Mouse (Mus musculus) embryonic facial prominence, embryonic 15.5 days (tissue): ENCODE measurements at regions not wholly inside any gene's neighbourhood (a gene's known extent, or its start where the extent isn't known, plus 50 kb on each side); places are given as distances from the start of the nearest gene placed in this dataset.

Experiments used
- ATAC-seq: fragments of 200-750 bp; cut with Nextera tagmentation; 2 replicates; pipeline ENCODE4 v1.8.0; 2017; ENCODE audit warnings: low read depth, moderate TSS enrichment; ENCODE audit not compliant: insufficient number of reproducible peaks, low FRiP score, low TSS enrichment
- H3K27ac ChIP-seq: fragments of 300-500 bp; sonication (generic); replicated peaks from 2 replicates; pipeline ENCODE4 v1.5.1; 2015; ENCODE audit warnings: mild to moderate bottlenecking, inconsistent platforms
- H3K27me3 ChIP-seq: fragments of 300-500 bp; sonication (generic); 2 replicates; pipeline ENCODE4 v1.6.1; 2015; ENCODE audit warnings: inconsistent platforms
- H3K36me3 ChIP-seq: fragments of 300-500 bp; sonication (generic); 2 replicates; pipeline ENCODE4 v1.6.1; 2015; ENCODE audit warnings: mild to moderate bottlenecking, inconsistent platforms
- H3K4me1 ChIP-seq: fragments of 300-500 bp; sonication (generic); 2 replicates; pipeline ENCODE4 v1.6.1; 2015; ENCODE audit warnings: inconsistent platforms
- H3K4me2 ChIP-seq: fragments of 300-500 bp; sonication (generic); replicated peaks from 2 replicates; pipeline ENCODE4 v1.6.1; 2015; ENCODE audit warnings: mild to moderate bottlenecking, inconsistent platforms
- H3K4me3 ChIP-seq: fragments of 300-500 bp; sonication (generic); replicated peaks from 2 replicates; pipeline ENCODE4 v1.5.1; 2015; ENCODE audit warnings: mild to moderate bottlenecking, inconsistent platforms
- H3K9ac ChIP-seq: fragments of 300-500 bp; sonication (generic); 2 replicates; pipeline ENCODE4 v1.6.1; 2015; ENCODE audit warnings: inconsistent platforms
- H3K9me3 ChIP-seq: fragments of 300-500 bp; sonication (generic); replicated peaks from 2 replicates; pipeline ENCODE4 v1.6.1; 2016; ENCODE audit warnings: inconsistent platforms
- WGBS: fragments of 180-500 bp; shearing (Covaris S2); methylation state at CpG from one replicate; pipeline ENCODE4 v1.1.7; 2015; 5-methylcytosine and 5-hydroxymethylcytosine counted together

DNA sequence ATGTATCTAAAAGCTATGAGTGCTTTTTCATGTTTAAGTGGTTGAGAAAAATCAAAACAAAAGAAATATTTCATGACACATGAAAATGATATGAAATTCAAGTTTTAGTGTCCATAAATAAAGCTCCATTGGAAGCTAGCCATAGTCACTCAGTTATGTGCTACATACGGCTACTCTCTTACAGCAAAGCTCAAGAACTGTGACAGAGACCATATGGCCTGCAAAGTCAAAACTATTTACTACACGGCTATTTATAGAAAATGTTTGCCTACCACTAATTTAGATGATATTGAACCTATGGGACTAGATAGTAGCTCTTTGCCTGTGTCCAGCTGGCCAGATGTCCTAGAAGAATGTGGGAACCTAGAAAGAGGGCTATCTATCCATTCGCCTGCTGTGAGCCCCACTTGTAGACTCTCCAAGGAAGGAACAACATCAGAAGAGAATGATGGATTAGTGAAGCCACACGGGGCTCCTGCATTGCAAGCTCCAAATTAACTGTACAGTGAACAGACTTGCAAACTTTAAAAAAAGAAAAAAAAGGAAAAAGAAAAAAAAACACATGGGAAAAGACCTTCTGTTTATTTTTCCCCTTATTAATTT is 518.7 kb upstream of the Jag1 start:
- no peak for ATAC-seq
- H3K36me3 ChIP-seq, result no peaks in the 10 kb centered on the region
- no peaks in the 10 kb centered on the region for H3K4me1 ChIP-seq
- H3K27ac ChIP-seq, result no peak overlapping the region
- H3K27me3 ChIP-seq, result no peaks in the 10 kb centered on the region
- no peak overlapping the region for H3K4me2 ChIP-seq
- no peak overlapping the region for H3K9ac ChIP-seq
- no peaks in the 10 kb centered on the region for H3K9me3 ChIP-seq
- 56% methylated on average over 4 of the region's 4 CpGs for WGBS
- no peak overlapping the region for H3K4me3 ChIP-seq

- Histone ChIP-seq H3K9me3 (no peaks in the 10 kb centered on the region), H3K9ac (no peak overlapping the region), H3K27me3 (no peaks in the 10 kb centered on the region), H3K27ac (no peak overlapping the region), H3K4me1 (no peaks in the 10 kb centered on the region), H3K36me3 (no peaks in the 10 kb centered on the region), H3K4me3 (no peak overlapping the region), H3K4me2 (no peak overlapping the region)
- WGBS, result 75% methylated on average over 3 of the region's 3 CpGs
- ATAC-seq, result no peak
These were observed 500.2 kb upstream of the Jag1 start for GRCm38 (mm10) chr2:137616637-137617036.

DNA sequence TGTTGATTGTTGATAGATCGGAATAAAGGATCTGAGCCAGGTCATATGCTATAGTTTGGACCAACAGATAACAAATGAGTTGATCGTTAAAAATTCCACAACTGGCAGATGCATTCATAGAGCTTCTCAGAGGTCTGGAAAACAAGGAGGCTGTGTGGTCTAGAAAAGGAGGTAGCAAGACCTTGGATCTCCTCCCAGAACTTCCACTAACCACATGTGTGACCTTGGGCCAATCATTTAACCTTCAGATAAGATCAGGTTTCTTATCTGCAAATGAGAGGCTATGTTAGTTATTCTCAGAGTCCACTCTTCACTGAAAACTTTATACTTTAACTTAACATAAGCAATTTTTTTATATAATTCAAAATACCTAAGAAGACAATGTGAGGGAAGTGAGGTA is 497.3 kb upstream of the Jag1 start:
- Histone ChIP-seq H3K9ac (no peak overlapping the region), H3K36me3 (no peaks in the 10 kb centered on the region), H3K27ac (no peak overlapping the region), H3K27me3 (no peaks in the 10 kb centered on the region), H3K4me1 (no peaks in the 10 kb centered on the region), H3K4me2 (no peak overlapping the region), H3K4me3 (no peak overlapping the region), H3K9me3 (no peaks in the 10 kb centered on the region)
- ATAC-seq, result no peak
- WGBS, result 86% methylated on average over 2 of the region's 2 CpGs

DNA sequence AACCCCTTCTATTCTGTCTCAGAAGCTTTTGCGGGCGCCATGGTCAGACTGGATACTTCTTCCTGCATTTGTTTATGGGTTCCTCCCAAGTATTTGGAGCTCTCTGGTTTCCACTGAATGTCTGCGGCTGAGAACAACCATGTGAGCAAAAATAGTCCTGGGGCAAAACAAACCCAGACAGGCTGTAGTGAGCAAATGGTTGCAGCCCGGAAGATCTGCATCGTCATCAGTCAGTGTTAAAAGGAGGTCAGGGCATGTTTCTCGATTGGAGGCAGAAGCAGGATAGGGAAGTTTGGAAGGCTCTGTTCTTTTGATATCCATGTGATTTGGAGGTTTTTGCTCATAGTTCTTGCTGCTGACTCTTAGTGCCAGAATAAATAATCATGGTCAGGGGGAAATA is 492.1 kb upstream of the Jag1 start:
- no peaks in the 10 kb centered on the region for H3K27me3 ChIP-seq
- no peak overlapping the region for H3K9ac ChIP-seq
- WGBS, result 27% methylated on average over 6 of the region's 6 CpGs
- ATAC-seq, result peak; percentile 78
- H3K4me3 ChIP-seq, result no peak overlapping the region
- no peak overlapping the region for H3K4me2 ChIP-seq
- 0 out of 2 replicates have a peak, but pooled peaks cover 5% of the 10 kb centered on the region for H3K4me1 ChIP-seq
- no peak overlapping the region for H3K27ac ChIP-seq
- no peaks in the 10 kb centered on the region for H3K36me3 ChIP-seq
- H3K9me3 ChIP-seq, result no peaks in the 10 kb centered on the region

GRCm38 (mm10) chr2:137598136-137598535 is 481.7 kb upstream of the Jag1 start:
- Histone ChIP-seq H3K9ac (no peak overlapping the region), H3K27ac (0 out of 2 replicates have a peak overlapping the region, but pooled peaks have one; percentile 31), H3K4me3 (no peak overlapping the region), H3K4me2 (no peak overlapping the region), H3K4me1 (0 out of 2 replicates have a peak, but pooled peaks cover 4% of the 10 kb centered on the region), H3K9me3 (no peaks in the 10 kb centered on the region), H3K36me3 (no peaks in the 10 kb centered on the region), H3K27me3 (no peaks in the 10 kb centered on the region)
- 54% methylated on average over 7 of the region's 7 CpGs for WGBS
- ATAC-seq, result no peak

DNA sequence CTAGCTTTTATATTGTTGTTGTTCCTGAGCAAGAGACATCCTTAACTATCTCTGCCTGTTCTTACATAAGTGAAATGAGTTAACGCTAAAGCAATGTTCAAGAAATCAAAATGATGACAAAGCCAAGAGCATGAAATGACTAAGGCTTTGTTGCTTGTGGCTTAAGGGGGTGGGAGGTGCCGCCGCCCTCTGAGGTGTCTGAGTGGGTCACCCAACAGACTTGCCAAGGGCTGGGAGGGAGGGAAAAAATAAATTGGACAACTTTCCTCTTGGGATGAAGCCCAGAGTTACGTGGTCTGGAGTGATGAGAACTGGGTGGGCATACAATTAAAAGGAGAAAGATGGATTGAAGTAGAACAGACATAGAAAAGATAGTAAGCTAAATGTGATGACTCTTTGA is 478.1 kb upstream of the Jag1 start:
- H3K36me3 ChIP-seq, result no peaks in the 10 kb centered on the region
- no peaks in the 10 kb centered on the region for H3K27me3 ChIP-seq

DNA sequence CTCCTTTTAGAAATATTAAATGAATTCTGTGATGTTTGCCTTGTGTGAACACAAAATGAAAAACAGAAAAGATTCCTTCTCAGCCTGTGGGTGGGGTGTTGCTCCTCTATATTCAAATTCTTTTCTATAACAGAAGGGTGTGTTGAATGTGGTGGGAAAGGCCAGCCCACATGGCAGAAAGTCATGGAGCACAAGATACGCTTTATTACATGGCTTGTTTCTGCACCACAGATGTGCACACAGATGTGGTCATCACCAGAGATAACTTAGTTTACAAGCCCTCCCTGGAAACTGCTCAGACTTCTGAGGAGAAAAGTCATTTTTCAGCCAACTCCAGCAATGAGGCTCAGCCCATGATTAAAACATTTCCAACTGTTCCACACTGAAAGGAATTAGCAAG is 475.1 kb upstream of the Jag1 start:
- no peak overlapping the region for H3K27ac ChIP-seq
- 64% methylated on average over 1 of the region's 1 CpGs for WGBS

More for the DNA sequence above, 478.1 kb upstream of the Jag1 start:
- Histone ChIP-seq H3K9me3 (no peaks in the 10 kb centered on the region), H3K4me3 (no peak overlapping the region), H3K27ac (no peak overlapping the region), H3K9ac (no peak overlapping the region), H3K4me2 (no peak overlapping the region), H3K4me1 (0 out of 2 replicates have a peak, but pooled peaks cover 4% of the 10 kb centered on the region)
- ATAC-seq, result no peak
- 81% methylated on average over 4 of the region's 4 CpGs for WGBS

DNA sequence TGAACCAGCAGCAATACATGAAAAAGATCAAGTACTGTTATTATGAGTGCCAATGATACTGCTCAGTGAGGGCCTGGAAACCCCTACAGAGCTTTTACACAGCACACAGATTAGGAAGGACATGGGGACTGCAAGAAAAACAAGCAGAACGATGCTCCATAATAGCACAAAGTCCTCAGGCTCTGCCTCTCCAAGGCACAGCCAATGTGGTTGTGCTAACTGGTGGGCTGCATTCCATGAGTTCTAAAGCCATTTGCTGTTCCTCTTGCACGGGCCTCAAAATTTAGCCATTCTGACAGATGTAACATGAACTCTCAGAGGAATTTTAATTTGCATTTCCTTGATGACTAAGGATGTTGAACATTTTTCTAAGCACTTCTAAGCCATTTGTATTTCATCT is 465.0 kb upstream of the Jag1 start:
- Histone ChIP-seq H3K27me3 (no peaks in the 10 kb centered on the region), H3K27ac (no peak overlapping the region), H3K9ac (no peak overlapping the region), H3K4me1 (no peaks in the 10 kb centered on the region), H3K36me3 (no peaks in the 10 kb centered on the region), H3K9me3 (no peaks in the 10 kb centered on the region), H3K4me2 (no peak overlapping the region), H3K4me3 (no peak overlapping the region)
- ATAC-seq, result 0 out of 2 replicates have a peak, but pooled peaks have one; percentile 43
- WGBS, result 5% methylated on average over 2 of the region's 2 CpGs

More for the DNA sequence above, 475.1 kb upstream of the Jag1 start:
- H3K4me2 ChIP-seq, result no peak overlapping the region
- no peak; the same call in 1 of the 2 replicates for ATAC-seq
- H3K9ac ChIP-seq, result no peak overlapping the region
- no peaks in the 10 kb centered on the region for H3K9me3 ChIP-seq
- no peaks in the 10 kb centered on the region for H3K27me3 ChIP-seq
- no peaks in the 10 kb centered on the region for H3K36me3 ChIP-seq
- H3K4me1 ChIP-seq, result no peaks in the 10 kb centered on the region
- no peak overlapping the region for H3K4me3 ChIP-seq

DNA sequence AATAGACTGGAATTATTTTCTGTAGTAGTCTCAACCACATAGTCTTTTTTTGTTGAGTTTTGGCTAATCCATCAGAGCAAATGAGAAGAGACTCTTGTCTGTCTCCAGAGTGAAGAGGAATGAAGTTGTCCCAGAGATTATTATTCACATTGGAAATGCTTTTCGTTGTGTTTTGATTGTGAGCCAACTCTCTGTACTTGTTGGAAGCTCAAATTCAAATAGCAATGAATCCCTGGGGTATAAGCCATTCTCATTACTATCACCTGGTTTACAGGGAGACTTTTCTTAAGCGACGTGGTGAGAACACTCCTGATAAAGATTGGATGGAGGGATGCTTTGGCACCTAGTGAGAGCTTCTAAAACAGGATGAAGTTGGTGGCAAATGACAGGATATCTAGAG is 459.3 kb upstream of the Jag1 start:
- Histone ChIP-seq H3K27ac (no peak overlapping the region), H3K9ac (no peak overlapping the region), H3K4me2 (no peak overlapping the region), H3K4me3 (no peak overlapping the region), H3K4me1 (peaks cover 2% of the 10 kb centered on the region; the same call in 1 of the 2 replicates), H3K27me3 (no peaks in the 10 kb centered on the region), H3K9me3 (no peaks in the 10 kb centered on the region), H3K36me3 (no peaks in the 10 kb centered on the region)
- WGBS, result 50% methylated on average over 3 of the region's 3 CpGs
- no peak for ATAC-seq

- no peak overlapping the region for H3K4me2 ChIP-seq
- H3K4me1 ChIP-seq, result peaks cover 4% of the 10 kb centered on the region; the same call in 1 of the 2 replicates
- H3K27me3 ChIP-seq, result no peaks in the 10 kb centered on the region
- H3K36me3 ChIP-seq, result no peaks in the 10 kb centered on the region
- H3K9me3 ChIP-seq, result no peaks in the 10 kb centered on the region
- H3K9ac ChIP-seq, result no peak overlapping the region
- no peak overlapping the region for H3K4me3 ChIP-seq
- H3K27ac ChIP-seq, result no peak overlapping the region
- ATAC-seq, result 0 out of 2 replicates have a peak, but pooled peaks have one; percentile 19
- 17% methylated on average over 4 of the region's 4 CpGs for WGBS
These were observed 458.5 kb upstream of the Jag1 start for GRCm38 (mm10) chr2:137574845-137575449.

- Histone ChIP-seq H3K9me3 (no peaks in the 10 kb centered on the region), H3K27ac (no peak overlapping the region), H3K4me3 (no peak overlapping the region), H3K4me1 (peaks cover 4% of the 10 kb centered on the region; the same call in 1 of the 2 replicates), H3K9ac (no peak overlapping the region), H3K4me2 (no peak overlapping the region), H3K27me3 (no peaks in the 10 kb centered on the region), H3K36me3 (no peaks in the 10 kb centered on the region)
- no peak for ATAC-seq
- 53% methylated on average over 1 of the region's 1 CpGs for WGBS
These were observed 454.7 kb upstream of the Jag1 start for GRCm38 (mm10) chr2:137571146-137571545.

DNA sequence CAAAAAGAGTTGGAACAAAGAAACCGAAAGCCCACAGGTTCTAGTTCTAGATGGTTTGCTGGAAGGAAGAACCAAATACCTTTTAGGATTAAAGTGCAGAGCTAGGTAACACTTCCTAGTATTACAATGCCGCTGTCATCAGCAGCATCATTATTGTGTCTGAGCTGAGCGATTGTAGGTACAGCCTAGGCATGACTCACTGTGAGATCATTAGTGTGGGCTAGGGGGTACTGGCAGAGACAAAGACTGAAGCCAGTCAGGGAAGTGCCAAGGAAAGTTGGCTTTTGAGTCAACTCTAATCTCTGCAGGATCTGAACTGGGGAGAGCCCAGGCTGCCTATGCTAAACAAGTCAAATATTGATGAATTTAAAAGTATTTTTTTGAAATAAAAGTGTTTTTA is 450.2 kb upstream of the Jag1 start:
- no peaks in the 10 kb centered on the region for H3K36me3 ChIP-seq
- no peak overlapping the region for H3K4me3 ChIP-seq
- H3K4me2 ChIP-seq, result no peak overlapping the region
- no peak overlapping the region for H3K9ac ChIP-seq
- peaks cover 4% of the 10 kb centered on the region; the same call in 1 of the 2 replicates for H3K4me1 ChIP-seq
- H3K9me3 ChIP-seq, result no peaks in the 10 kb centered on the region
- no peaks in the 10 kb centered on the region for H3K27me3 ChIP-seq
- 83% methylated on average over 3 of the region's 3 CpGs for WGBS
- no peak overlapping the region for H3K27ac ChIP-seq
- ATAC-seq, result no peak
